Comparison of ENCODE assay signal across 8 mouse cellular contexts in the genomic region with DNA sequence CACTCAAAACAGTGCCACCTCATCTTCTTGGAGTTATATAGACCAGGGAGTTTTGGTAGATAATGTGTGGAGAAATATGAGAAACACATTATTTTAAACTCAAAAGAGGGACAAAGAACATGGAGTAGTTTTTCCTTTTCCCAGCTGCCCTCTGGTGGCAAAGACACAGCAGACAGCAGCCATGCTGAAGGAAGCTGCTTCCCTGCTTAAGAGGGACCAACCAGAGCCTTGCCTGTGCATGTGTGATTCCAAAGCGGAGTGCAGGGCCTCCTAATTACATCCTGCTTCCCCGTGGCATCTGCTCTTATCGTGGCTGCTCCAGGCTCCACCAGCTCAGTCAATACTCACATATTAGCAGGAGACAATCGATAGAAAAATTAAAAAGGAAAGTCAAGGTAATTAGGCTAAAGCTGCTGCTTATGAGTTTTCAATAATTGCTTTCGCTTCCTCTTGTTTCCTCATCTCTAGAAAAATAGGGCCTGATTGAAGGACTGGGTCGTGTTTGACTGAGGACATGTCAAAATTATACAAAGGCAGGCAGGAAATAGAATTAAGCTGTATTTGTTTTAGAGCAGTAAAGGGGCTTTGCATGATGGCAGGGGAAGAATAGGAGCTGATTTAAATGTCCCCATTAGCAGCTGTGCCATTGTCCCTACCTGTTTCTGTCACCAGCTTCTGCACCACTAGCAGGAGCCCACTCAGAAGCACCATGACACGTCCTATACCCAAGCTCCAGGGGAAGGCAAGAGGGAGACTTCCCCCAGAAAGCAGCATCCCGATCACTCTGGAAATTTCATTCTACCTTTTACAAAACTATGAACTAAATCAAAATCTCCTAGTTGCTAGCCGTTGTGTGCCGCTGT.
DNase-seq lines count a peak whose midpoint lies in the region; ATAC-seq and TF ChIP-seq lines count a peak whose summit lies in the region.

No protein-coding gene starts in this region.

- peak; percentile 79; the same call in 1 of the 2 replicates for ATAC-seq in hindbrain, embryonic 13.5 days (ENCODE audit: low FRiP score)
- peak; percentile 86; the same call in 1 of the 2 replicates for ATAC-seq in neural tube, embryonic 13.5 days (ENCODE audit: low read depth)
- no peak for ATAC-seq in erythroid progenitor cell, adult 5-6 weeks (replicated peaks; ENCODE audit: low FRiP score, poor library complexity, severe bottlenecking)

- no peaks in the 10 kb centered on the region for H3K9me3 ChIP-seq in heart, embryonic 10.5 days
- H3K9me3 ChIP-seq in hindbrain, embryonic 13.5 days, result no peaks in the 10 kb centered on the region
- no peaks in the 10 kb centered on the region for H3K9me3 ChIP-seq in neural tube, embryonic 13.5 days

- TF ChIP-seq CTCF in heart, adult 2 months (IDR thresholded peaks at IDR 0.05), result peak; percentile 60
- peak; percentile 64 for TF ChIP-seq CTCF in cortical plate, adult 2 months (IDR thresholded peaks at IDR 0.05; ENCODE audit: extremely low read depth, insufficient read depth, low read length)

- no peak overlapping the region for H3K4me3 ChIP-seq in heart, adult 2 months
- no peak overlapping the region for H3K4me3 ChIP-seq in heart, embryonic 10.5 days
- H3K4me3 ChIP-seq in cortical plate, adult 2 months (ENCODE audit: insufficient read depth, low read length), result no peak overlapping the region
- no peak overlapping the region for H3K4me3 ChIP-seq in hindbrain, embryonic 13.5 days
- H3K4me3 ChIP-seq in neural tube, embryonic 13.5 days, result no peak overlapping the region

- no peaks in the 10 kb centered on the region for H3K4me1 ChIP-seq in heart, adult 2 months (ENCODE audit: control insufficient read depth, insufficient read depth, low read length)
- H3K4me1 ChIP-seq in heart, embryonic 10.5 days, result peaks cover 6% of the 10 kb centered on the region; the same call in 1 of the 2 replicates
- H3K4me1 ChIP-seq in cortical plate, adult 2 months (ENCODE audit: control insufficient read depth, insufficient read depth, low read length), result no peaks in the 10 kb centered on the region; the same call in 1 of the 2 replicates
- peaks cover 12% of the 10 kb centered on the region for H3K4me1 ChIP-seq in hindbrain, embryonic 13.5 days (replicated peaks)
- peaks cover 16% of the 10 kb centered on the region for H3K4me1 ChIP-seq in neural tube, embryonic 13.5 days (replicated peaks)

- no peak for TF ChIP-seq POLR2A in heart, adult 2 months (IDR thresholded peaks at IDR 0.05; ENCODE audit: insufficient read depth, low read depth, low read length)
- TF ChIP-seq POLR2A in cortical plate, adult 2 months (IDR thresholded peaks at IDR 0.05; ENCODE audit: extremely low read depth, insufficient read depth, low read length), result no peak

- no peak for DNase-seq in heart, adult 2 months
- DNase-seq in heart, embryonic 10.5 days (ENCODE audit: low spot score), result no peak
- peak; percentile 63 for DNase-seq in NIH3T3 (ENCODE audit: low read depth)
- peak; percentile 56 for DNase-seq in left cerebral cortex, postnatal 4 days

- H3K4me2 ChIP-seq in hindbrain, embryonic 13.5 days, result no peak overlapping the region
- H3K4me2 ChIP-seq in neural tube, embryonic 13.5 days, result no peak overlapping the region

- H3K36me3 ChIP-seq in heart, adult 2 months (ENCODE audit: control insufficient read depth, insufficient read depth, low read length), result no peaks in the 10 kb centered on the region
- no peaks in the 10 kb centered on the region for H3K36me3 ChIP-seq in heart, embryonic 10.5 days
- H3K36me3 ChIP-seq in hindbrain, embryonic 13.5 days, result no peaks in the 10 kb centered on the region
- no peaks in the 10 kb centered on the region for H3K36me3 ChIP-seq in neural tube, embryonic 13.5 days

- H3K9ac ChIP-seq in heart, adult 2 months (ENCODE audit: low read depth, low read length), result no peak overlapping the region
- no peak overlapping the region for H3K9ac ChIP-seq in hindbrain, embryonic 13.5 days
- H3K9ac ChIP-seq in neural tube, embryonic 13.5 days, result 0 out of 2 replicates have a peak overlapping the region, but pooled peaks have one; percentile 13

- H3K27me3 ChIP-seq in heart, adult 2 months (ENCODE audit: control insufficient read depth, insufficient read depth, low read length), result no peaks in the 10 kb centered on the region
- H3K27me3 ChIP-seq in heart, embryonic 10.5 days (ENCODE audit: insufficient read depth, poor library complexity, severe bottlenecking), result no peaks in the 10 kb centered on the region
- H3K27me3 ChIP-seq in hindbrain, embryonic 13.5 days, result no peaks in the 10 kb centered on the region
- H3K27me3 ChIP-seq in neural tube, embryonic 13.5 days, result no peaks in the 10 kb centered on the region

- no peaks in the 10 kb centered on the region for H3K79me2 ChIP-seq in heart, adult 2 months (replicated peaks; ENCODE audit: control insufficient read depth, insufficient read depth, low read length)

- 62% methylated on average over 10 of the region's 10 CpGs for WGBS in heart, adult 2 months
- 56% methylated on average over 10 of the region's 10 CpGs for WGBS in heart, embryonic 10.5 days
- WGBS in hindbrain, embryonic 13.5 days, result 39% methylated on average over 10 of the region's 10 CpGs
- WGBS in neural tube, embryonic 13.5 days, result 40% methylated on average over 10 of the region's 10 CpGs

- intact Hi-C loops in heart, adult 2 months (cut with DNase I), result no loop called here
- intact Hi-C loops in left cerebral cortex, postnatal 4 days (cut with DNase I), result no loop called here

- no peak for TF ChIP-seq EP300 in heart, adult 2 months (IDR thresholded peaks at IDR 0.05; ENCODE audit: insufficient read depth, low read depth, low read length)

- no peak overlapping the region for H3K27ac ChIP-seq in heart, adult 2 months
- no peak overlapping the region for H3K27ac ChIP-seq in heart, embryonic 10.5 days
- H3K27ac ChIP-seq in cortical plate, adult 2 months (ENCODE audit: insufficient read depth, low read length), result no peak overlapping the region
- H3K27ac ChIP-seq in hindbrain, embryonic 13.5 days, result peak overlapping the region; percentile 70
- H3K27ac ChIP-seq in neural tube, embryonic 13.5 days (replicated peaks), result peak overlapping the region; percentile 3; the same call in 1 of the 2 replicates

Comparison
In these comparisons a context has a peak if more than half of its experiments do, and no peak if none do; other contexts are left out.
1. DNase-seq: peak in NIH3T3 (single experiment) and left cerebral cortex, postnatal 4 days (single experiment); none in heart, adult 2 months (0 of 2) and heart, embryonic 10.5 days (single experiment).
2. H3K27ac ChIP-seq: peak in hindbrain, embryonic 13.5 days (single experiment) and neural tube, embryonic 13.5 days (single experiment); none in heart, adult 2 months (single experiment), heart, embryonic 10.5 days (single experiment) and cortical plate, adult 2 months (single experiment).